Mouse (Mus musculus) midbrain, embryonic 15.5 days (tissue): ENCODE results near the gene Tspo. TPM values are rescaled to one million over a fixed set of nuclear protein-coding genes. Genes with fewer than 3 reads are reported as not detected.
A peak's percentile ranks its signal among the peaks of the same experiment; 100 is the strongest.

Experiments
- ATAC-seq: fragments of 200-750 bp; cut with Nextera tagmentation; replicated peaks from 2 replicates; pipeline ENCODE4 v1.8.0; 2017; ENCODE audit warnings: moderate TSS enrichment
- H3K27ac ChIP-seq: fragments of 300-500 bp; sonication (generic); 2 replicates; pipeline ENCODE4 v1.5.1; 2015; ENCODE audit warnings: mild to moderate bottlenecking, inconsistent platforms
- H3K27me3 ChIP-seq: fragments of 300-500 bp; sonication (generic); replicated peaks from 2 replicates; pipeline ENCODE4 v1.6.1; 2015; ENCODE audit warnings: inconsistent platforms
- H3K36me3 ChIP-seq: fragments of 300-500 bp; sonication (generic); replicated peaks from 2 replicates; pipeline ENCODE4 v1.6.1; 2015; ENCODE audit warnings: inconsistent platforms
- H3K4me1 ChIP-seq: fragments of 300-500 bp; sonication (generic); 2 replicates; pipeline ENCODE4 v1.6.1; 2015; ENCODE audit warnings: inconsistent platforms
- H3K4me2 ChIP-seq: fragments of 300-500 bp; sonication (generic); 2 replicates; pipeline ENCODE4 v1.6.1; 2015; ENCODE audit warnings: inconsistent platforms, mild to moderate bottlenecking, moderate library complexity
- H3K4me3 ChIP-seq: fragments of 300-500 bp; sonication (generic); 2 replicates; pipeline ENCODE4 v1.5.1; 2015; ENCODE audit warnings: mild to moderate bottlenecking, inconsistent platforms
- H3K9ac ChIP-seq: fragments of 300-500 bp; sonication (generic); 2 replicates; pipeline ENCODE4 v1.6.1; 2015; ENCODE audit warnings: mild to moderate bottlenecking, inconsistent platforms
- H3K9me3 ChIP-seq: fragments of 300-500 bp; sonication (generic); 2 replicates; pipeline ENCODE4 v1.6.1; 2016; ENCODE audit warnings: inconsistent platforms
- WGBS: fragments of 180-500 bp; shearing (Covaris S2); methylation state at CpG from one replicate; pipeline ENCODE4 v1.1.7; 2015; ENCODE audit warnings: mixed read lengths; 5-methylcytosine and 5-hydroxymethylcytosine counted together
- polyA plus RNA-seq: library from polyadenylated mRNA; unstranded; fragments of >200 nt; fragmentation: Nextera tagmentation; extraction: Ambion mirVana; gene quantifications from 2 replicates; pipeline ENCODE4 v1.2.1, GENCODE M21; 2015

Gene Tspo
- polyA plus RNA-seq, 1 experiment from 2014 or later: 8.1 TPM

DNA sequence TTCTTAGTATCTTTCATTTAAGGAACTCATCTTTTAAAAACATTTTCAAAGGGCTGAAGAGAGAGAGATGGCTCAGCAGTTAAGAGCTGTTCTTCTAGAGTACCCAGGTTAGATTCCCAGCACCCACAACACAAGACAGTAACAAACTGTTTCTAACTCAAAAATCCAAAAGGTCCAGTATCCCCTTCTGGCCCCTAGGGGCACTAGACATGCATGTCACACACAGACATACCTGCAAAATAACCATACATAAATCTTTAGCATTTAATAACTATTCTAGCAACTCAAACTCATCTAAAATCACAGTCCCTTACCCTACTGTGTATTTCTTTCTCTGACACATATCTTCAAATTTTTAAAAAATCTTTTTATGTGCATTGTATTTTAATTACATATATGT lies 9.6 kb upstream of the Tspo start:
- H3K4me1 ChIP-seq: peaks cover 11% of the 10 kb centered on the region
- no peak overlapping the region for H3K9ac ChIP-seq
- peaks cover 12% of the 10 kb centered on the region for H3K36me3 ChIP-seq
- no peak overlapping the region for H3K4me2 ChIP-seq
- no peaks in the 10 kb centered on the region for H3K27me3 ChIP-seq
- no peak overlapping the region for H3K27ac ChIP-seq
- ATAC-seq: no peak
- no peak overlapping the region for H3K4me3 ChIP-seq
- H3K9me3 ChIP-seq: no peaks in the 10 kb centered on the region

DNA sequence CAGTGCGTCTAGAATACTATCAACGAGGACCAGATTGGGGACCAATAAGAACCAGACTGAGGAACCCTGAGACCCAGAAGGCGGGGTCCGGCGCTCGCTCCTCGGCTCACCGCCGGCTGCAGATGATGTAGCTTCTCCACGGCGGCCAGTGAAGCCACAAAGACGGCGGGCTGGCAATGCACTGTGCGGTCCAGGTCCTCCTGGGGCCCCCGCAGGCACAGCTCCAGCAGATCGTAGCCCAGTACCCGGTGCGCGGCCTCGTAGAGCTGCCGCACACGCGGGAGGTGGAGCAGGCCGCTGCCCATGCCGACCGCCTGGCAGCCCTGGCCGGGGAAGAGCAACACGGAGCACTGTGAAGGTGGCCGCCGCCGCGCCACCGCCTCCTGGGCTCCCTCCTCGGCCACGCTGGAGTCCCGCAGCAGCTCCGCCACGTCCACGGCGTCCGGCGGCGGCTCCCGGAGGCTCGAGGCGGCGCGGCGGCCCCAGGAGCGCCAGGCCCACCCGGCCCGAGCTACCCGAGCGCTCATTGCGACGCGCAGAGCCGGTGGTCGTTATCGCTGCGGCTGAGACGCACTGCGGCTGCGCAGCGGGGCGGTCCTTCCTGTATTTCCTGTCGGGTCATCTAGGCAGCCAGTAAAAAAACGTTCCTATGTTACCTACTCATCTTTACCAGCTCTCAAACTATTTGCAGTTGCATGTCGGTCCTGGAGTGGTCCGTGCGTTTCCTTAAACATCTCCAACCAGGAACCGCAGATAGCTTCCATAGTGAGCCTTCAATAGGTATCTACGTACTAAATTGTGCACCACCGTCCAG lies 8.0 kb upstream of the Tspo start:
- WGBS: under 1% methylated on average over 74 of the region's 74 CpGs
- no peaks in the 10 kb centered on the region for H3K27me3 ChIP-seq

DNA sequence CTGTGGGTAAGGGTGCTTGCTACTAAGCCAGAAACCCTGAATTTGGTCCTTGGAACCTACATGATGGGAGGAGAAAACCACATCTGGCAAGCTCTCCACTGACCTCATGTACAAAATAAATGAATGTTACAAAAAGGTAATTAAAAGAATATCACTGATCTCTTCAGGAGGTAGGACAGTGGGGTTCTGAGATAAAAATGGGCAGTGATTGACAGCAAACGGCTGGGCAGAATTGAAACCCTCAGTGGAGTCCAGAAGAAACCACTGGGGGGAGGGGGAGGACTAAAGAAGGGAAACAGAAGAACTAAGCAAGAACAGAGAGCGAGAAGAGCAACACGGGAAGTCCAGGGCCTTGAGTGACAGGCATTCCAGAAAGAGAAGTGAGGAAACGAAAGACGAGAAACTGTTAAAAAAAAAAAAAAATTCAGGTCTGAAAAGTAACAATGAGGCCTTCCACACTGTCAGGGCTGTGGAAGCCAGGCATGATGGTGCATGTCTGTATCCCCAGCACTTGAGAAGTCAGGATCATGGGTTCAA lies 2.4 kb upstream of the Tspo start:
- H3K9ac ChIP-seq: no peak overlapping the region
- H3K36me3 ChIP-seq: no peaks in the 10 kb centered on the region
- WGBS: 65% methylated on average over 5 of the region's 5 CpGs
- H3K27ac ChIP-seq: no peak overlapping the region
- H3K27me3 ChIP-seq: peaks cover 14% of the 10 kb centered on the region
- ATAC-seq: no peak
- peaks cover 19% of the 10 kb centered on the region for H3K4me1 ChIP-seq
- H3K9me3 ChIP-seq: no peaks in the 10 kb centered on the region
- H3K4me2 ChIP-seq: no peak overlapping the region
- no peak overlapping the region for H3K4me3 ChIP-seq

More for the DNA sequence above, 8.0 kb upstream of the Tspo start:
- peak; percentile 92 for ATAC-seq
- Histone ChIP-seq H3K4me1 (peaks cover 11% of the 10 kb centered on the region), H3K4me3 (peak overlapping the region; percentile 76), H3K4me2 (peak overlapping the region; percentile 83), H3K27ac (peak overlapping the region; percentile 95), H3K9ac (peak overlapping the region; percentile 92), H3K9me3 (no peaks in the 10 kb centered on the region), H3K36me3 (peaks cover 6% of the 10 kb centered on the region; the same call in 1 of the 2 replicates)

DNA sequence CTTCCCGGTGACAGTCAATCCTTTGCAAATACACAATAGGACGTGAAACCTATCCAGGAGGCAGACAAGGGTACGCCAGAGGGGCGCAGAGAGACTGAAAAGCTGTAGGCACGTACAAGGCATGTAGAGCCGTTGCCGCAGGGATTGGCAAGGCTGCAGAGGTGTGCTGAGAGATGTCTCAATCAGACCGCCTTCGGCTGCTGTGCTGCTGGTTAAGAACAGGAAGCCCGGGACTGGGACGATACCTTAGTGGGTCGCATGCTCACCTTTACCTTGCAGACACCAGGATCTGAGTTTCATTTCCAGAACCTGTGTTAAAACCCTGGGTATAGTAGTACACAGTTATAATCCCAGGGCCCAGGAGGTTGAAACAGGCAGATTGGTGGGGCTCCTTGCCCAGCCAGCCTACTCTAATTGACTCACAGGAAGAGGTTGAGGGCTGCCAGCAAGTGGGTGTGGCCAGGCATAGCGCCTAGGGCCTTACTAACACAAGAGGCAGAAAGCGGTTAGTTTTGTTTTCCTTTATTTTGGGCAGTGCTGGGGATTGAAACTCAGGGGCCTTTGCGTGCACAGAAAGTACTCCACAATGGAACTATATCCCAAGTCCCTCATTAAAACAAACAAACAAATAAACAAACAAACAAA lies 644 bp upstream of the Tspo start:
- Histone ChIP-seq H3K4me2 (peak overlapping the region; percentile 59), H3K9me3 (no peaks in the 10 kb centered on the region), H3K4me3 (no peak overlapping the region), H3K27ac (no peak overlapping the region), H3K36me3 (no peaks in the 10 kb centered on the region), H3K27me3 (peaks cover 14% of the 10 kb centered on the region), H3K4me1 (peaks cover 19% of the 10 kb centered on the region), H3K9ac (no peak overlapping the region)
- no peak for ATAC-seq
- 33% methylated on average over 15 of the region's 15 CpGs for WGBS

DNA sequence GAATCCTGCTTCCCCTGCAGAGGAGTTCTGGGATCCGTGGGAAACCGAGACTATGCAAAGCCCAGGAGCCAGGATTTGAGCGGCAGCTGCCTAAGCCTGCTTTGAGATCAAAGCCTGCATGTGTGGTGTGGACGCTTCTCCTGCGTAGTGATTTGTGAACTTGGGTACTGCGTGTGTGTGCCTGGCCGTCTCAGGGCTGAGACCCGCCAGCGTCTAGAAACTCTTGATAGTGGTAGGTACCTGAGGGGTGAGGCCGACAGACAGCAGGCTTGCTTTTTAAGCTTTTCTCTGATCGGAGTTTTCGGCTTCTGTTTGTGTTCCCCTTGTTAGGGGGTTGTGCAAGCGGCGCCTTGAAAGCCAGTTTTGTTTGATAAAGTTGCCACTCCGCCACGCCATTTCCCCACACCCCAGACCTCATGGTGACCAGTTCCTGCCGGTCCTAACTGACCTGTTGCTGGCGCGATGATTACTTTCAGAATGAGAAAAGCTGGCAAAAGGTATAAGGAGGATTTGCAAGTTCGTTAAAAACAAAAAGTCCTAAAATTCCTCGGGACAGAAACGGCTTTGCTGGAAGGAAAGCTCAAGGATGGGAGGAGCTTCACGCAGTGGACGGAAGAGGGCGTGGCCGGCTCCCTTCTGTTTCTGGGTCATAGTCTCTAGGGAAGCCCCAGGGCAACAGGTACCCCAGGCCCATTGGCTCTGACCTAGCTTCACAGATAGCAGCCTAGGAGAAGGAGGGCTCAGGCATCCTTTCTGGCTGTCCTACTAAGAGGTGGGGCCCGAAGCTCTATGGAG lies 662 bp downstream of the Tspo start:
- H3K9ac ChIP-seq: no peak overlapping the region
- WGBS: 2% methylated on average over 27 of the region's 27 CpGs
- ATAC-seq: no peak
- no peak overlapping the region for H3K27ac ChIP-seq
- peaks cover 14% of the 10 kb centered on the region for H3K27me3 ChIP-seq
- H3K4me2 ChIP-seq: peak overlapping the region; percentile 59
- no peaks in the 10 kb centered on the region for H3K9me3 ChIP-seq
- peak overlapping the region; percentile 30 for H3K4me3 ChIP-seq
- no peaks in the 10 kb centered on the region for H3K36me3 ChIP-seq
- H3K4me1 ChIP-seq: peaks cover 19% of the 10 kb centered on the region

DNA sequence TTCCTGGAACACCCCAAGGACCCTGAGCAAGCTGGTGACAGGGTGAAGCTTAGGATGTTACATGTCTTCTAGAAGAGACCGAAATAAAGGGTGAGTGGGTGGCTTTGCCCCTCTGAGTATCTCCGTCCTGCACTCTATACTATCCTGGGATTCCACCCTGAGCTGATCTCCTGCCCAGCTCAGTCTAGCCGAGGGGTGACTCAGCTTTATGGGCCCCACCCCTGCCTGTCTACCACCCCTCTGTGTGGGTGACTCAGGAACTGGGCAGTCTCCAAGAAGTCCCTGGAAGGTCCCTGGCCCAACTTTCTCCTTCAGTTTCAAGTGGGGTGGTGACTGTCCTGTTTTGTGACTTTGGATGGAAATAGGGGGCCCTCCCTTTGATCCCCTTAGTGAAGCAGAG lies 2.0 kb downstream of the Tspo start:
- Histone ChIP-seq H3K36me3 (no peaks in the 10 kb centered on the region), H3K9me3 (no peaks in the 10 kb centered on the region), H3K27ac (no peak overlapping the region), H3K27me3 (peaks cover 14% of the 10 kb centered on the region), H3K4me2 (no peak overlapping the region), H3K4me1 (peaks cover 19% of the 10 kb centered on the region), H3K9ac (no peak overlapping the region), H3K4me3 (no peak overlapping the region)
- ATAC-seq: no peak
- WGBS: 84% methylated on average over 3 of the region's 3 CpGs

DNA sequence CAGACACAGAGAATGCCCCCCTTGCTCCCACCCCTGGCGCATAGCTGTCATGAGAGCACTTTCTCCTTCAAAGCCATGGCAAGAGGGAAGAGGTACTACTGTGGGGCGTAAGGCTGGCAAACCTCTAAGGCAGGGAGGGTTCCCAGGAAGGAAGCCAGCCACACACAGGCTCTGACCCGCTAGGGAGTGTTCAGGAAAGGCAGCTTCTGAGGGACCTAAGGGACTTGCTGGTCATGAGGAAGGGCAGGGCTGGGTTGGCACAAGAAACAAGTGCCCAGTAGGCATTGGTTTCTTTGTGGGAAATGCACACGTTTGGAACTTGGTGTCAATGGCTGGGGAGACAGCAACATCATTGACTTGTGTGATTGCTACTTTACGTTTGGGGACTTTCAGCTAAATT lies 2.6 kb downstream of the Tspo start:
- 81% methylated on average over 5 of the region's 5 CpGs for WGBS
- Histone ChIP-seq H3K9me3 (no peaks in the 10 kb centered on the region), H3K9ac (no peak overlapping the region), H3K4me1 (peaks cover 19% of the 10 kb centered on the region), H3K36me3 (no peaks in the 10 kb centered on the region), H3K27ac (no peak overlapping the region), H3K4me3 (no peak overlapping the region), H3K27me3 (peaks cover 14% of the 10 kb centered on the region), H3K4me2 (no peak overlapping the region)
- ATAC-seq: no peak

DNA sequence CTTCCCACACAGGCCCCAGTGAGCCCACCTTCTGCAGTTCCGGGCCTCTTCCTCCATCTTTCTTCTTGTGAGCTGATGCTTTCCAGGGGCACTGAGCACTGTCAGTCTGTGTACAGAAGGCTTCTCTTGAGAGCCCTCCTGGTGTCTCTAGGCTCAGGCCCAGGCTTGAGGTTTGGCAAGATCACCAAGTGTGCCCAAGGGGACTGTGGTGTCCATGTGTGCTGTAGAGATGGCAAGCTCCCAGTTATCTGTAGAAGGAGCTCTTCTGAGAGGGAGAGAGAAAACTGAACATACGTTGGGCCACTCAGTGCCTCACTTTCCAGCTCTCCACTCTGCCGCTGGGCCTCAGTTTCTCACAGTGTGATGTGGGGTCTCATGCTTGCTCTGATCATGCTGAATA lies 4.3 kb downstream of the Tspo start:
- ATAC-seq: no peak

DNA sequence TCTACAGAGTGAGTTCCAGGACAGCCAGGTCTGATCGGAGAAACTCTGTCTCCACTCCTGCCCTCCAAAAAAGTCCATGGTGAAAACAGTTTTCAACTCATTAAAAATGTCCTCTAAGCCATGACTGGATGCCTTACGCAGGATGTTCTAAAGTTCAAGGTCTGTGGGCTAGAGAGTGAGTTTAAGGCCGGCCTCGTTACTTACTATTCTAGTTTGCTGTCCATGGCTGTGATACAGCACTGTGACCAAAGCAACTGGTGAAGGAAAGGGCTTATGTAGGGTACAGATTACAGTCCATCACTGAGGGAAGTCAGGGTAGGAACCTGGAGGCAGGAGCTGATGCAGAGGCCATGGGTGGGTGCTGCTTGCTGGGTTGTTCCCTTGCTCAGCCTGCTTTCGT lies 5.2 kb downstream of the Tspo start:
- 92% methylated on average over 5 of the region's 5 CpGs for WGBS
- no peak overlapping the region for H3K9ac ChIP-seq
- no peak overlapping the region for H3K4me3 ChIP-seq
- no peak for ATAC-seq
- H3K4me2 ChIP-seq: no peak overlapping the region
- H3K27ac ChIP-seq: no peak overlapping the region
- H3K27me3 ChIP-seq: peaks cover 4% of the 10 kb centered on the region
- no peaks in the 10 kb centered on the region for H3K36me3 ChIP-seq
- H3K9me3 ChIP-seq: no peaks in the 10 kb centered on the region
- peaks cover 10% of the 10 kb centered on the region for H3K4me1 ChIP-seq

More for the DNA sequence above, 4.3 kb downstream of the Tspo start:
- peaks cover 7% of the 10 kb centered on the region for H3K27me3 ChIP-seq
- H3K4me2 ChIP-seq: no peak overlapping the region
- no peak overlapping the region for H3K27ac ChIP-seq
- 86% methylated on average over 3 of the region's 3 CpGs for WGBS
- no peaks in the 10 kb centered on the region for H3K9me3 ChIP-seq
- no peak overlapping the region for H3K9ac ChIP-seq
- no peak overlapping the region for H3K4me3 ChIP-seq
- H3K4me1 ChIP-seq: peaks cover 18% of the 10 kb centered on the region
- H3K36me3 ChIP-seq: no peaks in the 10 kb centered on the region

DNA sequence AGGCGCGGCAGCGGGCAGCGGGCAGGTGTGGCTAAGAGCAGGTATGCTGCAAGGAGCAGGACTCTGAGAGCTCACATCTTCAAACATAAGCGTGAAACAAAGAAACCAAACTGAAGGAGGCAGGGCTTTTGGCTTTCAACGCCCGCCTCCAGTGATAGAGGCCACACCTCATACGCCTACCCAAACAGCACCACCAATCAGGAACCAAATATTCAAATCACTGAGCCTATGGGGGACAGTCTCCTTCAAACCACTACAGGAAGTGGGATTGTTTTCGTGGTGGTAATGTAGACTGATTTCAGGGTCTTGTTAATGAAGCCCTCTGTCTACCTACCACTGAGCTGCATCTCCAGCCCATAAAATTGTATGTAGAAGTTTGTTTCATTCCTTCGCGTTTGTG lies 6.3 kb downstream of the Tspo start:
- Histone ChIP-seq H3K36me3 (peaks cover 3% of the 10 kb centered on the region; the same call in 1 of the 2 replicates), H3K9me3 (no peaks in the 10 kb centered on the region), H3K27ac (no peak overlapping the region), H3K4me2 (no peak overlapping the region), H3K4me1 (no peaks in the 10 kb centered on the region), H3K4me3 (no peak overlapping the region), H3K27me3 (no peaks in the 10 kb centered on the region), H3K9ac (no peak overlapping the region)
- no peak for ATAC-seq
- WGBS: 67% methylated on average over 11 of the region's 11 CpGs

DNA sequence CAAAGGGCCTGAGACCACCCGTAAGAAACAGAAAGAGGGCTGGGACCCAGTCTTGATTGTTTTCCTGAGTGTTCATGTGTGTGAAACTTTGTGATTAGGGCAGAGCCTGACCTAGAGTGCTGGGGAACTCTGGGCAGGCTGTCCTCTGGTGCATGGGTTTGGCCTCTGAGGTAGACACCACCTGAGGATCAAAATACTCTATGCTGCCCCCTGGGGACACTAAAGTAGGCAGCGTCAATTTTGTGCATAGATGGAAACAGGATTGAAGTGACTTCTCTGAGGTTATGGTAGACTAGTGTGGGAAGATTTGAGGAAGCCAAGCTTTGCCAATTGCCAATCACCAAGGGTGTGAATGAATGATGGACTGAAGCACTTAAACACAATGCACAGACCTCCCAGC lies 7.2 kb downstream of the Tspo start:
- Histone ChIP-seq H3K4me2 (no peak overlapping the region), H3K4me3 (no peak overlapping the region), H3K4me1 (no peaks in the 10 kb centered on the region), H3K27ac (no peak overlapping the region), H3K36me3 (peaks cover 11% of the 10 kb centered on the region), H3K27me3 (no peaks in the 10 kb centered on the region), H3K9me3 (no peaks in the 10 kb centered on the region), H3K9ac (no peak overlapping the region)
- WGBS: 68% methylated on average over 2 of the region's 2 CpGs
- ATAC-seq: no peak

DNA sequence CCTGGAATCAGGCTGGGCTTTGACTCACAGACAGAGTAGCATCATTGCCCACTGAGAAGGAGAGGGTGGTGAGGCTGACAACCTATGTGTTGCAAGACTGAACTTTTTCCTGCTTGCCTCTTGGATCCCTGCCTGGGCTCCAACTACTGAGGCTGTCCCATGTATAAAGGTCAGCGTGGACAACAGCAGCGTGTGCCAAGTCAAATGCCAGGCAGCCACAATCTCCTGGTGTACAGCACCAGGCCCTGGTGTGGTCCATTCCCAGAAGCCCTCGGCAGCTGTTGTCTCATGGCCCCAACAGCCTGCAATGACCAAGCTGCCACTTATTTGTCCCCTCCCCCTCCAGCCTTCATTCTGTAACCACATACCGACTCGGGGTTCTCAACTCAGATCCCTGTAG lies 8.2 kb downstream of the Tspo start:
- ATAC-seq: no peak

More for the DNA sequence above, 8.2 kb downstream of the Tspo start:
- Histone ChIP-seq H3K4me3 (no peak overlapping the region), H3K27ac (no peak overlapping the region), H3K27me3 (no peaks in the 10 kb centered on the region), H3K4me2 (no peak overlapping the region), H3K9me3 (no peaks in the 10 kb centered on the region), H3K36me3 (peaks cover 20% of the 10 kb centered on the region), H3K4me1 (no peaks in the 10 kb centered on the region), H3K9ac (no peak overlapping the region)
- WGBS: 89% methylated on average over 5 of the region's 5 CpGs
